Mouse (Mus musculus): ENCODE results near the gene Thnsl2. TPM values are rescaled to one million over a fixed set of nuclear protein-coding genes. Genes with fewer than 3 reads are reported as not detected.

Gene Thnsl2
- polyA plus RNA-seq, 1 experiment from 2014 or later = 4.9 TPM

- no peaks in the 10 kb centered on the region for H3K9me3 ChIP-seq (replicated peaks; ENCODE audit: control insufficient read depth, low read length)
- 8% methylated on average over 3 of the region's 3 CpGs for WGBS (ENCODE audit: insufficient replicate concordance)
- H3K9ac ChIP-seq (ENCODE audit: low read depth, low read length) = no peak overlapping the region
- no peaks in the 10 kb centered on the region for H3K4me1 ChIP-seq (ENCODE audit: control insufficient read depth, insufficient read depth, low read length)
- H3K4me2 ChIP-seq = no peak overlapping the region
- no peak overlapping the region for H3K4me3 ChIP-seq (ENCODE audit: low read depth, low read length)
- H3K36me3 ChIP-seq (ENCODE audit: control insufficient read depth, insufficient read depth, low read length) = no peaks in the 10 kb centered on the region
- H3K27me3 ChIP-seq (ENCODE audit: control insufficient read depth, insufficient read depth, low read length) = no peaks in the 10 kb centered on the region
- no peak for ATAC-seq (replicated peaks; ENCODE audit: insufficient number of reproducible peaks, low FRiP score, low TSS enrichment)
- H3K27ac ChIP-seq (ENCODE audit: low read depth, low read length) = no peak overlapping the region
These were observed 19.0 kb downstream of the Thnsl2 start for GRCm38 (mm10) chr6:71125043-71125893.

GRCm38 (mm10) chr6:71119577-71120254 is 24.5 kb downstream of the Thnsl2 start:
- 14% methylated on average over 9 of the region's 10 CpGs for WGBS (ENCODE audit: insufficient replicate concordance)
- Histone ChIP-seq H3K4me1 (ENCODE audit: control insufficient read depth, insufficient read depth, low read length) (no peaks in the 10 kb centered on the region), H3K4me3 (ENCODE audit: low read depth, low read length) (no peak overlapping the region), H3K9ac (ENCODE audit: low read depth, low read length) (no peak overlapping the region), H3K4me2 (no peak overlapping the region), H3K27me3 (ENCODE audit: control insufficient read depth, insufficient read depth, low read length) (no peaks in the 10 kb centered on the region), H3K27ac (ENCODE audit: low read depth, low read length) (no peak overlapping the region), H3K9me3 (replicated peaks; ENCODE audit: control insufficient read depth, low read length) (no peaks in the 10 kb centered on the region), H3K36me3 (ENCODE audit: control insufficient read depth, insufficient read depth, low read length) (no peaks in the 10 kb centered on the region)
- no peak for ATAC-seq (replicated peaks; ENCODE audit: insufficient number of reproducible peaks, low FRiP score, low TSS enrichment)

GRCm38 (mm10) chr6:71111419-71112113 is 32.7 kb downstream of the Thnsl2 start:
- H3K4me3 ChIP-seq (ENCODE audit: low read depth, low read length) = no peak overlapping the region
- no peak overlapping the region for H3K27ac ChIP-seq (ENCODE audit: low read depth, low read length)
- no peaks in the 10 kb centered on the region for H3K4me1 ChIP-seq (ENCODE audit: control insufficient read depth, insufficient read depth, low read length)
- no peak overlapping the region for H3K4me2 ChIP-seq
- WGBS (ENCODE audit: insufficient replicate concordance) = 58% methylated on average over 11 of the region's 11 CpGs
- H3K27me3 ChIP-seq (ENCODE audit: control insufficient read depth, insufficient read depth, low read length) = no peaks in the 10 kb centered on the region
- H3K9ac ChIP-seq (ENCODE audit: low read depth, low read length) = no peak overlapping the region
- H3K9me3 ChIP-seq (replicated peaks; ENCODE audit: control insufficient read depth, low read length) = no peaks in the 10 kb centered on the region
- ATAC-seq (replicated peaks; ENCODE audit: insufficient number of reproducible peaks, low FRiP score, low TSS enrichment) = no peak
- H3K36me3 ChIP-seq (ENCODE audit: control insufficient read depth, insufficient read depth, low read length) = no peaks in the 10 kb centered on the region

DNA sequence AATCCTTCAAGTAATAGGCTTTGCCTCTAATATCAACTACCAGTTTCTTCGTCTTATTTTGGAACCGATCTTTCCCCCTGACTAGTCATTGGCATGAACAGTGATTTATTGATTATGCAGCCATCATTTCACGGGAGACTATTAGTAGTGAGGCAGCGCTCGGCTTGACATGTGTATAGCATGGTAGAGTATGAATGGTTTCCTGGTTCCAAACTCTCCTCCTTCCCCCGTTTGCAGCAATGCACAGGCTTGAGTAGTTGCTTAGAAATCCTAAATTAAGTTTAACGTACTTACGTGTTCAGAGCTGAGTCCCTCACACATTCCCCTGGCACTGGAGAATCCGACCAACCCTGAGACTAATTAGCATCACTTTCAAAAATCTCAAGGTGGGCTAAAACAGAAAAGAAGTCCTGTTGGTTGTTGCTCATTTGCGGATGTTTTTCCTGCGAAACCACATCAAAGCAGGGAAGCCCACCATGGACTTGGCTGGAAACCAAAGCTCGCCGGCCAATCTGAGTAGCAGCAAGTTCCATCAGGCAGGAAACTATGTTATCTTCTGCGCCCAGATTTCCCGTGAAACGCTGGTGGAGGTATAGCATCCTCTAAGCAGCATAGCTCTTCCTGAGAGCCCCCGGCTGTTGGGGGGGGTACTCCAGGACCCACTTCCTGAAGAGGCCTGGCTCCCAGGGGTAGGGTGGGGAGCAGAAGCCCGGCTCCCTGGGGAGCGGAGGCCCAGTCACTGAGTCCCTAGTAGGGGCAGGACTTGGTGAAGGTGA is 37.9 kb downstream of the Thnsl2 start:
- Histone ChIP-seq H3K4me3 (ENCODE audit: low read depth, low read length) (no peak overlapping the region), H3K9me3 (replicated peaks; ENCODE audit: control insufficient read depth, low read length) (no peaks in the 10 kb centered on the region), H3K27ac (ENCODE audit: low read depth, low read length) (peak overlapping the region; percentile 57), H3K27me3 (ENCODE audit: control insufficient read depth, insufficient read depth, low read length) (no peaks in the 10 kb centered on the region), H3K36me3 (ENCODE audit: control insufficient read depth, insufficient read depth, low read length) (no peaks in the 10 kb centered on the region), H3K9ac (ENCODE audit: low read depth, low read length) (no peak overlapping the region), H3K4me1 (ENCODE audit: control insufficient read depth, insufficient read depth, low read length) (no peaks in the 10 kb centered on the region), H3K4me2 (peak overlapping the region; percentile 1; the same call in 1 of the 2 replicates)
- ATAC-seq (replicated peaks; ENCODE audit: insufficient number of reproducible peaks, low FRiP score, low TSS enrichment) = peak; percentile 71; the same call in 1 of the 2 replicates
- 51% methylated on average over 19 of the region's 19 CpGs for WGBS (ENCODE audit: insufficient replicate concordance)

- H3K4me2 ChIP-seq = no peak overlapping the region
- no peaks in the 10 kb centered on the region for H3K9me3 ChIP-seq (replicated peaks; ENCODE audit: control insufficient read depth, low read length)
- no peak overlapping the region for H3K4me3 ChIP-seq (ENCODE audit: low read depth, low read length)
- H3K36me3 ChIP-seq (ENCODE audit: control insufficient read depth, insufficient read depth, low read length) = no peaks in the 10 kb centered on the region
- H3K9ac ChIP-seq (ENCODE audit: low read depth, low read length) = no peak overlapping the region
- WGBS (ENCODE audit: insufficient replicate concordance) = 77% methylated on average over 3 of the region's 3 CpGs
- H3K27ac ChIP-seq (ENCODE audit: low read depth, low read length) = no peak overlapping the region
- no peak for ATAC-seq (replicated peaks; ENCODE audit: insufficient number of reproducible peaks, low FRiP score, low TSS enrichment)
- H3K27me3 ChIP-seq (ENCODE audit: control insufficient read depth, insufficient read depth, low read length) = no peaks in the 10 kb centered on the region
- no peaks in the 10 kb centered on the region for H3K4me1 ChIP-seq (ENCODE audit: control insufficient read depth, insufficient read depth, low read length)
These were observed 48.1 kb downstream of the Thnsl2 start for GRCm38 (mm10) chr6:71096126-71096525.

GRCm38 (mm10) chr6:71094693-71095092 is 49.5 kb downstream of the Thnsl2 start:
- Histone ChIP-seq H3K9ac (ENCODE audit: low read depth, low read length) (no peak overlapping the region), H3K4me3 (ENCODE audit: low read depth, low read length) (no peak overlapping the region), H3K9me3 (replicated peaks; ENCODE audit: control insufficient read depth, low read length) (no peaks in the 10 kb centered on the region), H3K4me2 (no peak overlapping the region), H3K4me1 (ENCODE audit: control insufficient read depth, insufficient read depth, low read length) (no peaks in the 10 kb centered on the region), H3K27me3 (ENCODE audit: control insufficient read depth, insufficient read depth, low read length) (no peaks in the 10 kb centered on the region), H3K27ac (ENCODE audit: low read depth, low read length) (no peak overlapping the region), H3K36me3 (ENCODE audit: control insufficient read depth, insufficient read depth, low read length) (no peaks in the 10 kb centered on the region)
- 66% methylated on average over 5 of the region's 5 CpGs for WGBS (ENCODE audit: insufficient replicate concordance)
- no peak for ATAC-seq (replicated peaks; ENCODE audit: insufficient number of reproducible peaks, low FRiP score, low TSS enrichment)

- Histone ChIP-seq H3K4me1 (ENCODE audit: control insufficient read depth, insufficient read depth, low read length) (no peaks in the 10 kb centered on the region), H3K9ac (ENCODE audit: low read depth, low read length) (no peak overlapping the region), H3K4me2 (no peak overlapping the region), H3K4me3 (ENCODE audit: low read depth, low read length) (no peak overlapping the region), H3K27ac (ENCODE audit: low read depth, low read length) (no peak overlapping the region), H3K9me3 (replicated peaks; ENCODE audit: control insufficient read depth, low read length) (no peaks in the 10 kb centered on the region), H3K36me3 (ENCODE audit: control insufficient read depth, insufficient read depth, low read length) (no peaks in the 10 kb centered on the region), H3K27me3 (ENCODE audit: control insufficient read depth, insufficient read depth, low read length) (no peaks in the 10 kb centered on the region)
- no peak for ATAC-seq (replicated peaks; ENCODE audit: insufficient number of reproducible peaks, low FRiP score, low TSS enrichment)
- WGBS (ENCODE audit: insufficient replicate concordance) = 80% methylated on average over 6 of the region's 6 CpGs
These were observed 50.6 kb downstream of the Thnsl2 start for GRCm38 (mm10) chr6:71093686-71094085.

GRCm38 (mm10) chr6:71090475-71090874 is 53.8 kb downstream of the Thnsl2 start:
- ATAC-seq (replicated peaks; ENCODE audit: insufficient number of reproducible peaks, low FRiP score, low TSS enrichment) = no peak
- no peak overlapping the region for H3K9ac ChIP-seq (ENCODE audit: low read depth, low read length)
- H3K4me1 ChIP-seq (ENCODE audit: control insufficient read depth, insufficient read depth, low read length) = no peaks in the 10 kb centered on the region
- 79% methylated on average over 5 of the region's 5 CpGs for WGBS (ENCODE audit: insufficient replicate concordance)
- H3K4me2 ChIP-seq = no peak overlapping the region
- no peak overlapping the region for H3K4me3 ChIP-seq (ENCODE audit: low read depth, low read length)
- no peaks in the 10 kb centered on the region for H3K27me3 ChIP-seq (ENCODE audit: control insufficient read depth, insufficient read depth, low read length)
- H3K9me3 ChIP-seq (replicated peaks; ENCODE audit: control insufficient read depth, low read length) = 0 out of 2 replicates have a peak, but pooled peaks cover 2% of the 10 kb centered on the region
- no peaks in the 10 kb centered on the region for H3K36me3 ChIP-seq (ENCODE audit: control insufficient read depth, insufficient read depth, low read length)
- H3K27ac ChIP-seq (ENCODE audit: low read depth, low read length) = no peak overlapping the region
